Mouse (Mus musculus): Measurements from ENCODE around the gene 1700013F07Rik.

DNA sequence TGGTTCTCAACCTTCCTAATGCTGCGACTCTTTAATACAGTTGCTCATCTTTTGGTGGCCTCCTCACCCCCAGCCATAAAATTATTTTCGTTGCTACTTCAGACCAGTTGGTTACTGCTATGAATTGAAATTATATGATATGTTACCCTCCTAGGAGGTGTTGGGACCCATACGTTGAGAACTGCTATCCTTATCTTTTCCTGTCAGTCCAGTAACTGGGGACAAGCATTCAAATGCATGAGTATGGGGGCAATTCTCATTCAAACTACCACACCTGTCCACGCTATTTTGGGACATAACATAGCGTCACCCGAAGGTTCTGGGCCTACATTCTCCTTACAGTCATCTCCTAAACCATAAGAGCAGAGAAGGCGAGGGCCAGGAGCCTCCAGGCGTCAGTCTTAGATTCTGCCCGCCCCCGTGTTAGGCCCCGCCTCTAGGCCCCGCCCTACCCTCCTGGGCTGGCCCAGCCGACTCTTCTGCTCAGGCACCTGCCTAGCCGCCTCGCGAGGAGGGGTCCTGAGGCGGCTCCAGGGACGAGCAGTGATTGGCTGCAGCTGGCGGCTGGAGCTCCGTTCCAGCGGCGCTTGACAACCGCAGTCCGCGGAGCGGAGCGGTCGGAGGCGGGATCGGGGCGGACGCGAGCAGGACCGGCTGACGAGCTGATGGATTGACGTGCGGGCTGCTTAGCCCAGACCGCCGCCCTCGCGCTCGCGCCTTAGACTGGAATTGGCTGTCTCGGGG, 57.0 kb downstream of the 1700013F07Rik start, which contains the start of gene Wdr47:
- TF ChIP-seq CTCF (IDR thresholded peaks at IDR 0.05; ENCODE audit: control insufficient read depth, insufficient read depth, insufficient read length): no peak
- no peak for TF ChIP-seq USF1 (IDR thresholded peaks at IDR 0.05; ENCODE audit: low read depth)
- TF ChIP-seq MAX (IDR thresholded peaks at IDR 0.05): peak; percentile 64
- no peak for TF ChIP-seq CEBPB (IDR thresholded peaks at IDR 0.05; ENCODE audit: low read depth)
- no peak for TF ChIP-seq FOSL1 (IDR thresholded peaks at IDR 0.05; ENCODE audit: insufficient read depth, low read length, poor library complexity, severe bottlenecking)
- peak; percentile 57 for TF ChIP-seq MYOD1 (IDR thresholded peaks at IDR 0.05; ENCODE audit: control insufficient read depth, insufficient read length, low read depth)
